Mouse (Mus musculus) brain, embryonic 14.5 days (tissue): ENCODE results near the gene Srgap3.

Experiments used
- CTCF ChIP-seq: fragments of 200-500 bp; IDR thresholded peaks from 2 replicates; pipeline ENCODE4 v1.5.1; 2012; ENCODE audit warnings: inconsistent platforms, mild to moderate bottlenecking, moderate library complexity, borderline replicate concordance; ENCODE audit not compliant: insufficient read depth, insufficient read length; ENCODE audit errors: extremely low read depth
- POLR2A ChIP-seq: fragments of 200-500 bp; IDR thresholded peaks from 2 replicates; pipeline ENCODE4 v1.6.1; 2012; ENCODE audit warnings: mild to moderate bottlenecking, inconsistent platforms, borderline replicate concordance; ENCODE audit not compliant: poor library complexity, insufficient read depth, insufficient read length, severe bottlenecking; ENCODE audit errors: extremely low read depth

DNA sequence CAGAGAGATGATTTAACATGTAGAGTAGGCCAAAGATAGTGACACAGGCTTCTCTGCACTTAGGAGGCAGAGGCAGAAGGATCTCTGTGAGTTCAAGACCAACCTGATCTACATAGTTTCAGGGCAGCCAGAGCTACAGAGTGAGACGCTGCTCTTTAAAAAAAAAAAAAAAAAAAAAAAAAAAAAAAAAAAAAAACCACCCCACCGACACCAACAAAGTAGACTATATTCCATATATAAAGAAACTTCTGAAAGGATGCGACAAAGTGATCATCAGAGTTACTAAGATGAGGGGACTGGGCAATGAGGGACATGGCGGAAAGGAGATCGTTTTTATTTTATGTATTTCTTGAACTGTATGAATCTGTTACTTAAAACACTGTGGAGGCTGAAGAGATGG is 252.6 kb downstream of the Srgap3 start:
- TF ChIP-seq CTCF (no peak), POLR2A (no peak)
